In genomic region chr6:8731656-8732191, GRCm38 (mm10) we compare ENCODE assay signal across 12 mouse cellular contexts. TPM values are rescaled to one million over a fixed set of nuclear protein-coding genes. Genes with fewer than 3 reads are reported as not detected.
DNase-seq lines count a peak whose midpoint lies in the region; ATAC-seq and TF ChIP-seq lines count a peak whose summit lies in the region.
"Had no signal": no experiment of that assay in that cellular context is flagged by ENCODE, and none has a peak within 500 bp of the region (broad histone marks: within the 10 kb centered on the region; RNA-seq: fewer than 3 reads in every experiment).

No protein-coding gene starts in this region.

- no peaks in the 10 kb centered on the region for H3K27me3 ChIP-seq in heart, embryonic 13.5 days (replicated peaks)
- no peaks in the 10 kb centered on the region for H3K27me3 ChIP-seq in midbrain, embryonic 12.5 days
- H3K27me3 ChIP-seq in midbrain, embryonic 15.5 days (replicated peaks): no peaks in the 10 kb centered on the region
- H3K27me3 ChIP-seq in liver, embryonic 12.5 days (replicated peaks): no peaks in the 10 kb centered on the region
- H3K27me3 ChIP-seq in stomach, postnatal 0 days (ENCODE audit: control insufficient read depth, insufficient read depth, low read length): no peaks in the 10 kb centered on the region
- no peaks in the 10 kb centered on the region for H3K27me3 ChIP-seq in lung, postnatal 0 days (replicated peaks; ENCODE audit: insufficient read depth, low read length)
- H3K27me3 ChIP-seq: megakaryocyte, embryonic 14.5 days had no signal

- no peaks in the 10 kb centered on the region for H3K9me3 ChIP-seq in heart, embryonic 13.5 days
- H3K9me3 ChIP-seq in midbrain, embryonic 12.5 days: no peaks in the 10 kb centered on the region
- H3K9me3 ChIP-seq in midbrain, embryonic 15.5 days: no peaks in the 10 kb centered on the region
- H3K9me3 ChIP-seq in liver, embryonic 12.5 days (replicated peaks): no peaks in the 10 kb centered on the region
- no peaks in the 10 kb centered on the region for H3K9me3 ChIP-seq in stomach, postnatal 0 days (ENCODE audit: control insufficient read depth, low read length)
- H3K9me3 ChIP-seq in lung, postnatal 0 days (ENCODE audit: low read length): no peaks in the 10 kb centered on the region
- H3K9me3 ChIP-seq: megakaryocyte, embryonic 14.5 days had no signal

- peaks cover 26% of the 10 kb centered on the region for H3K4me1 ChIP-seq in heart, embryonic 13.5 days
- H3K4me1 ChIP-seq in midbrain, embryonic 12.5 days: 0 out of 2 replicates have a peak, but pooled peaks cover 3% of the 10 kb centered on the region
- H3K4me1 ChIP-seq in midbrain, embryonic 15.5 days: no peaks in the 10 kb centered on the region
- H3K4me1 ChIP-seq in liver, embryonic 12.5 days: no peaks in the 10 kb centered on the region
- no peaks in the 10 kb centered on the region for H3K4me1 ChIP-seq in stomach, postnatal 0 days (replicated peaks; ENCODE audit: control insufficient read depth, insufficient read depth)
- H3K4me1 ChIP-seq in lung, postnatal 0 days (ENCODE audit: insufficient read depth, low read depth, low read length): no peaks in the 10 kb centered on the region

- H3K27ac ChIP-seq in heart, embryonic 13.5 days (replicated peaks): peak overlapping the region; percentile 92
- no peak overlapping the region for H3K27ac ChIP-seq in midbrain, embryonic 12.5 days (replicated peaks)
- H3K27ac ChIP-seq in midbrain, embryonic 15.5 days: no peak overlapping the region
- no peak overlapping the region for H3K27ac ChIP-seq in liver, embryonic 12.5 days
- H3K27ac ChIP-seq in stomach, postnatal 0 days (replicated peaks): no peak overlapping the region; the same call in 1 of the 2 replicates
- H3K27ac ChIP-seq in lung, postnatal 0 days (ENCODE audit: low read length): no peak overlapping the region
- no peak overlapping the region for H3K27ac ChIP-seq in layer of hippocampus, adult 2 months

- no peak for ATAC-seq in heart, embryonic 13.5 days (ENCODE audit: extremely low read depth, insufficient number of reproducible peaks, low FRiP score, low TSS enrichment)
- ATAC-seq in midbrain, embryonic 12.5 days (ENCODE audit: low FRiP score, low read depth): peak; percentile 27; the same call in 1 of the 2 replicates
- no peak for ATAC-seq in midbrain, embryonic 15.5 days (replicated peaks)
- peak; percentile 48; the same call in 1 of the 2 replicates for ATAC-seq in liver, embryonic 12.5 days
- 0 out of 2 replicates have a peak, but pooled peaks have one; percentile 41 for ATAC-seq in stomach, postnatal 0 days (ENCODE audit: low FRiP score, low TSS enrichment)
- ATAC-seq in lung, postnatal 0 days: no peak
- ATAC-seq: intestine, postnatal 0 days had no signal

- H3K9ac ChIP-seq in heart, embryonic 13.5 days: no peak overlapping the region
- H3K9ac ChIP-seq in midbrain, embryonic 12.5 days (replicated peaks): no peak overlapping the region
- H3K9ac ChIP-seq in midbrain, embryonic 15.5 days: no peak overlapping the region
- no peak overlapping the region for H3K9ac ChIP-seq in liver, embryonic 12.5 days
- no peak overlapping the region for H3K9ac ChIP-seq in stomach, postnatal 0 days (ENCODE audit: low read length)
- H3K9ac ChIP-seq in lung, postnatal 0 days (replicated peaks; ENCODE audit: low read depth): no peak overlapping the region

- TF ChIP-seq CTCF in stomach, postnatal 0 days (IDR thresholded peaks at IDR 0.05; ENCODE audit: low read depth): no peak
- TF ChIP-seq CTCF in lung, postnatal 0 days (IDR thresholded peaks at IDR 0.05): no peak
- no peak for TF ChIP-seq CTCF in layer of hippocampus, adult 2 months (conservative IDR thresholded peaks at IDR 0.05)

- no peak overlapping the region for H3K4me2 ChIP-seq in heart, embryonic 13.5 days
- no peak overlapping the region for H3K4me2 ChIP-seq in midbrain, embryonic 12.5 days (replicated peaks)
- H3K4me2 ChIP-seq in midbrain, embryonic 15.5 days: no peak overlapping the region
- H3K4me2 ChIP-seq in liver, embryonic 12.5 days: no peak overlapping the region
- H3K4me2 ChIP-seq in stomach, postnatal 0 days (replicated peaks; ENCODE audit: low read depth): no peak overlapping the region
- no peak overlapping the region for H3K4me2 ChIP-seq in lung, postnatal 0 days (replicated peaks; ENCODE audit: low read depth, low read length)

- no peak overlapping the region for H3K4me3 ChIP-seq in heart, embryonic 13.5 days
- H3K4me3 ChIP-seq in midbrain, embryonic 12.5 days: no peak overlapping the region
- H3K4me3 ChIP-seq in midbrain, embryonic 15.5 days: no peak overlapping the region
- H3K4me3 ChIP-seq in liver, embryonic 12.5 days: no peak overlapping the region
- no peak overlapping the region for H3K4me3 ChIP-seq in stomach, postnatal 0 days (ENCODE audit: low read depth, low read length)
- no peak overlapping the region for H3K4me3 ChIP-seq in lung, postnatal 0 days (ENCODE audit: low read depth, low read length)
- H3K4me3 ChIP-seq in layer of hippocampus, adult 2 months: no peak overlapping the region
- H3K4me3 ChIP-seq: megakaryocyte, embryonic 14.5 days had no signal

- H3K36me3 ChIP-seq in heart, embryonic 13.5 days: 0 out of 2 replicates have a peak, but pooled peaks cover 4% of the 10 kb centered on the region
- H3K36me3 ChIP-seq in midbrain, embryonic 12.5 days: no peaks in the 10 kb centered on the region
- no peaks in the 10 kb centered on the region for H3K36me3 ChIP-seq in midbrain, embryonic 15.5 days (replicated peaks)
- no peaks in the 10 kb centered on the region for H3K36me3 ChIP-seq in liver, embryonic 12.5 days
- H3K36me3 ChIP-seq in stomach, postnatal 0 days (ENCODE audit: control insufficient read depth, insufficient read depth, low read length): no peaks in the 10 kb centered on the region
- no peaks in the 10 kb centered on the region for H3K36me3 ChIP-seq in lung, postnatal 0 days (ENCODE audit: insufficient read depth, low read length)

- no peak for TF ChIP-seq EP300 in stomach, postnatal 0 days (optimal IDR thresholded peaks at IDR 0.05)
- TF ChIP-seq EP300 in lung, postnatal 0 days (IDR thresholded peaks at IDR 0.05): no peak

- intact Hi-C loops in heart, postnatal 25 days (cut with DNase I): loop anchor here (10.0 kb wide), 2 partner anchors 217 to 667 kb away; no protein-coding TSS in a partner anchor

- 53% methylated on average over 4 of the region's 4 CpGs for WGBS in heart, embryonic 13.5 days
- 41% methylated on average over 4 of the region's 4 CpGs for WGBS in midbrain, embryonic 12.5 days
- 44% methylated on average over 4 of the region's 4 CpGs for WGBS in midbrain, embryonic 15.5 days
- 65% methylated on average over 4 of the region's 4 CpGs for WGBS in liver, embryonic 12.5 days (ENCODE audit: insufficient replicate concordance)
- 28% methylated on average over 4 of the region's 4 CpGs for WGBS in stomach, postnatal 0 days
- 48% methylated on average over 4 of the region's 4 CpGs for WGBS in lung, postnatal 0 days

- DNase-seq in heart, postnatal 25 days (ENCODE audit: low spot score): no peak
- DNase-seq in stomach, postnatal 0 days (ENCODE audit: low spot score): peak; percentile 15
- DNase-seq in lung, postnatal 0 days (ENCODE audit: low spot score): no peak
- no peak for DNase-seq in layer of hippocampus, adult 2 months (ENCODE audit: low spot score in 2 of 2)
- DNase-seq: cerebellum, postnatal 25 days; gastrocnemius, postnatal 10 days had no signal

RNA-seq across cellular contexts. Expression of gene Ica1, which starts 46.6 kb away (rescaled TPM):
- polyA plus RNA-seq in heart, embryonic 13.5 days (2015; fragmentation: Nextera tagmentation; extraction: Ambion mirVana): 24.3 and 28.1 TPM in 2 replicates
- 1 to 10 TPM; 7.9 to 8.0 TPM for total RNA-seq in heart, postnatal 25 days (2021)
- polyA plus RNA-seq in midbrain, embryonic 12.5 days (2016; fragmentation: Nextera tagmentation; extraction: Ambion mirVana): 18.4 and 20.1 TPM in 2 replicates
- polyA plus RNA-seq in midbrain, embryonic 15.5 days (2015; fragmentation: Nextera tagmentation; extraction: Ambion mirVana): 67.0 and 68.0 TPM in 2 replicates
- 8.8 TPM in 2 replicates for polyA plus RNA-seq in liver, embryonic 12.5 days (2016; fragmentation: Nextera tagmentation; extraction: Ambion mirVana)
- 44.7 and 46.9 TPM in 2 replicates for polyA plus RNA-seq in stomach, postnatal 0 days (2015; fragmentation: Nextera tagmentation; extraction: Ambion mirVana)
- 46.5 and 50.6 TPM in 2 replicates for polyA plus RNA-seq in lung, postnatal 0 days (2015; fragmentation: Nextera tagmentation; extraction: Ambion mirVana)
- 10 to 100 TPM; 57.4 to 61.8 TPM for total RNA-seq in layer of hippocampus, adult 2 months (2021)

Comparison
In these comparisons a context has a peak if more than half of its experiments do, and no peak if none do; other contexts are left out.
1. ATAC-seq: peak in midbrain, embryonic 12.5 days (single experiment), liver, embryonic 12.5 days (single experiment) and stomach, postnatal 0 days (single experiment); none in heart, embryonic 13.5 days (single experiment), midbrain, embryonic 15.5 days (single experiment) and lung, postnatal 0 days (single experiment).